Mouse (Mus musculus) small intestine, adult 2 months (tissue): ENCODE measurements around the gene Olfr1154.

Experiments
- CTCF ChIP-seq: fragments of 200-500 bp; IDR thresholded peaks from 2 replicates; pipeline ENCODE4 v1.5.1; 2012; ENCODE audit warnings: low read depth, mild to moderate bottlenecking, control low read depth, inconsistent platforms, low read length, moderate library complexity, mixed read lengths; ENCODE audit not compliant: insufficient replicate concordance, insufficient read length; ENCODE audit errors: extremely low read depth
- POLR2A ChIP-seq: fragments of 200-500 bp; IDR thresholded peaks from 2 replicates; pipeline ENCODE4 v1.6.1; 2012; ENCODE audit warnings: low read depth, mild to moderate bottlenecking, control low read depth, inconsistent platforms, low read length, moderate library complexity

DNA sequence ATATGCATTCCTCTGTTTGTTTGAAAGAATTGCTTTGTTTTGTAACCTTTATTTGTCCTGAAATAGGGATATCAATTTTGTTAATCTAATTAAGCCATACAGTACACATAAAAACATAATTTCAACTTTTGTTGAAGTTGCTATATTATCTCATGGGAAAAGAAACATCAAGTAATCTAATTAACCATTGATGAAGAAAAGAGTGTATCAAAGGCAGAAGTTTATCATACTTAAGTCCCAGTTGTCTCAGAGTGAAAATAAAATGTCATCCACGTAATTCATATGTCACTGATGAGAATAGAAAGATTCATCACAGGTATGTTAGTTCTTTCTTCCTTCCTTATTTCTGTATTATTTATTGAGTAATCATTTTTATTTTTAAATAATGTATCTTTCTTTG is 10.3 kb downstream of the Olfr1154 start, which contains the start of gene Olfr1153:
- TF ChIP-seq CTCF (no peak), POLR2A (no peak)
